Mouse (Mus musculus): ENCODE measurements around the gene Gm10553.
"Not testable (repeated sequence)": the region's sequence is repeated elsewhere in the genome, so short reads cannot be mapped to it uniquely, and the experiment has no call there.

The Gm10553 gene

DNA sequence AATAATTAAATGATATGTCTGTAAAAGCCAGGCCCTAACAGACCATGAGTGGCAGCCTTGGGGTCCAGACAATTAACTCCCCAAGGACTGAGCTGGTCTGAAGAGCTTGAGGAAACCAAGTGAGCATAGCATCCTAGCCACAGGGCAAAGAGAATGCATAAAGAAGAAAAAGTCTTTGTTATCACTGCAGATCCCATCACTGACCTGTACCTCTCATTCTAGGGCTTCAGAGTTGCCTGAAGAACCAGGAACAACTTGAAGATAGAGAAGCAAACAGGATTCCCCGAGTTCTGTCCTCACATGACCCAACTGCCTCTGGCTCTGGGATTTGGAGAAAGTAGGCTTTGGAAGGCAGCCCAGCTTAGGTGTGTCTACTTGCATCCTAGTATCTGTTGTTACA is at the start of gene Gm10553:
Gm10553 (plus strand) TSS at position 301 of the 400 bp plus-strand sequence.
- DNase-seq (ENCODE audit: extremely low read depth, low read depth, low spot score): not testable (repeated sequence)

DNA sequence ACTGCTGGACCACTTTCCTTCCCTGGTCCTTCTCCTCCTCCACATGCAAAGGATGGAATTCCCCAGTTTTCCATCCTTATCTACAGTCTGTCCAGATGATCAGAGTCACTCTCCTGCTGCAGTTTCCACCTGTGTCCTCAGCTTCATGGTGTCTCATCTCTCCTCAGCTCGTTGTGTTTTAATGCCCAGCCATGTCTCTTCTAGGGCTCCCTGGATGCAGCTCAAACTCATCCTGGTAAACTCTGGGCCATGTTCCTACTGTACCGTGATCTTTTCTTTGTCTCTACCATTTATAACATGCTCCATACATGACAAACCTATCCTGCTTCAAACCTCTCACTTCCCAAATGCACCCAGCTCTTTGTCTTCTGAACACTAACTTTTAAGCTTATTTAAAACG is 28.3 kb upstream of the Gm10553 start:
- DNase-seq (ENCODE audit: extremely low read depth, low read depth, low spot score): not testable (repeated sequence)

DNA sequence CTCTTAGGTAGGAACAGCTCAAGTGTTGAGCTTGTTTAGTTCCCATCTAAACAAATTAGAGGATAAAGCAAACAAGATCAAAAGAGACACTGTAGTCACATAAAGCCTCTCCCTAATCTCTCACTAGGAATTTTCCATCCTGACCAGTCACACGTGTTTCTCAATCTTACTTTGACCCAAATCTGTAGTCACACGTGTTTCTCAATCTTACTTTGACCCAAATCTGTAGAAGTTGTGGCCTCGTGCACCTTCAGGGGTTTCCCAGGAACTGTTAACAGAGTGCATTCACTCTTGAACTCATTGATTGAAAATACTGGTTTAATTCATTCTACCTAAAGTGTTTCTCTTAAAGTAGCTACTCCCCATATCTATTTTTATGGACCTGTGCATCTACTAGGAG is 26.9 kb upstream of the Gm10553 start:
- DNase-seq (ENCODE audit: extremely low read depth, low read depth, low spot score): not testable (repeated sequence)

DNA sequence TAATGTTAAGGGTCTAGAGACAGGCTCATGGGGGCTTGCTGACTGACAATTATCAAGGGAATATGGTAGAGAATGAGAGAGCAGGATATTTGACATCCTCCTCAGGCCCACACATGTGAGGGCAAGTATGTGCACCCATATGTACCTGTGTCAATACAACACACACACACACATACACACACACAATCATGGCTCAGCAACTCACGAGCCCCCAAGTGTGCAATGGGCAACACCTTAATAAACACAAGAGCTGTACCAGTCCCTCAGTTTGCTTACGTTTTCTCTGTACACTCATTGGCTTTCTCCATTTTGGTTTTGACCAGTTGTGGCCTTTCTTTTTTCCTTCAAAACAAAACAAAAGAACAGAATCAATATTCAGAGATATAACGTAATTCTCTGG is 15.2 kb upstream of the Gm10553 start:
- not testable (repeated sequence) for DNase-seq (ENCODE audit: extremely low read depth, low read depth, low spot score)

DNA sequence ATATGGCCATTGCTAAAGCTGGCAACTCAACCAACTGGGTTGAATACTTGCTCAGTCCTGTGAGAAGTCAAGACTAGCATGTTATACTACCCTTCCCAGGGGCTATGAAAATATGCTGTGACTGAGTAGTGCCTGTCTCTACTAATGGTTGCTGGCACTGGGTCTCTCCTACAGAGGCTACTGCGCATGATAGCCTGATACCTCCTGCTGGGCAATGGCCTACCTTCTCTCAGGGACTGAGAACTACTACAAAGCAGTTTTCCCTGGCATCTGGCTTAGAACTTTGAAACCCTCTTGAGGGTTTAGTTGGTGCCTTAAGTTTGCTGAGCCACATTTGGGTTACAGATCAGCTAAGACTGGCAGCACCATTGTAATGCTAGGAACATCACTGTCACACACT is 13.8 kb upstream of the Gm10553 start:
- DNase-seq (ENCODE audit: extremely low read depth, low read depth, low spot score): not testable (repeated sequence)

DNA sequence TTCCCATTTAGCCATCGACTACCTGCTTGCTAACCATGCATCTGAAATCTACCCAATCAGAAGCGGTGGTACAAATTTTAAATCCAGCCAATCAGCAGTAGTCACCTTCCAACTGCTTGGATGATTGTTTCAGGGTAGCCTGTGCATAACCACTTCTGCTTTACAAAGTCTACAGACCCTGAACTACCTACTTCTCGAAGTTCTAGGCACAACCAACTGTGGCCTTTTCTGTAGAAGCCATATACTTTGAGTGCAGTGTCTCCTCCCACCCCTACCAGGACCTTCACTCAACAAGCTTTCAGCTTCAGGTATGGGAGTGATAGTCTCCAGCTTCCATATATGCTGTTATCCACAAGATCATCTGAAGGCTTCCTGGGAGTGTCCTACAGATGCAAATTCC is 7.8 kb upstream of the Gm10553 start:
- DNase-seq (ENCODE audit: extremely low read depth, low read depth, low spot score): not testable (repeated sequence)

DNA sequence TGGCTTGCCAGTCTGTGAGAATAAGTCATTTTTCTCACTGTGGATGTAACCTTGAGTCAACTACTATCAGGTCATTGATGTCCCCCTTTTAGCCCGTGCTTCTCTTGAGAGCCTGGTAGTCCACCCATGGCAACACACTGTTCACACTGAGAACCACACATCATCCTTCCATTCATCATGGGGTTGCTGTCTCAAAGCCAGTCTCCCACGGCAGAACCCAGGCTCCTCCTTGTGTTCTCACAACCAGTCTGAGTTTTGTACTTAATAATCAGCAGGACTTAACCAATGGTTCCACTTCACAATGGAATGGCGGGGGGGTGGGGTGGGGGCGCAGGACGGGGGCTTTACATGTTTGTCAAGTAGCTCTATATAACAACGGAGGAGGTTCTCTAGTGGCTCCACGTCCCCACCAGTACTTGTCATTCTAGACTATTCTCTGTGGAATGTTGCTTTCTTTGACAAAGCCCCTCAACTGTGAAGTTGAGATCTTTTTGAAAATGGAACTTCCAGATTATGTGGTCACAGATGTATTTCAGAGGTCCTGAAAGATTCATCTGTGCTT is 6.9 kb upstream of the Gm10553 start:
- not testable (repeated sequence) for DNase-seq (ENCODE audit: extremely low read depth, low read depth, low spot score)

DNA sequence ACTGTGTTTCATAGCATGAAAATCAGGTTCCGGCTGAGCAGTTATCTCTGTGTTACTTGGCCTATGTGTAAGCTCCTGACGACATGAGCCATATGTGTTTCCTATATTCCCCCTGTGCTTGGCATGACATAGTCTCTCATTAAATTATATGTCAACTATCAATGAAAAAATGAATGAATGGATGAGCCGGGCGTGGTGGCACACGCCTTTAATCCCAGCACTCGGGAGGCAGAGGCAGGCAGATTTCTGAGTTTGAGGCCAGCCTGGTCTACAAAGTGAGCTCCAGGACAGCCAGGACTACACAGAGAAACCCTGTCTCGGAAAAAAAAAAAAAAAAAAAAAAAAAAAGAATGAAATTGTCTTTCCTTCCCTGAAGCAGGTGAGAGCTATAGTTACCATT is 883 bp upstream of the Gm10553 start:
- DNase-seq (ENCODE audit: extremely low read depth, low read depth, low spot score): not testable (repeated sequence)

DNA sequence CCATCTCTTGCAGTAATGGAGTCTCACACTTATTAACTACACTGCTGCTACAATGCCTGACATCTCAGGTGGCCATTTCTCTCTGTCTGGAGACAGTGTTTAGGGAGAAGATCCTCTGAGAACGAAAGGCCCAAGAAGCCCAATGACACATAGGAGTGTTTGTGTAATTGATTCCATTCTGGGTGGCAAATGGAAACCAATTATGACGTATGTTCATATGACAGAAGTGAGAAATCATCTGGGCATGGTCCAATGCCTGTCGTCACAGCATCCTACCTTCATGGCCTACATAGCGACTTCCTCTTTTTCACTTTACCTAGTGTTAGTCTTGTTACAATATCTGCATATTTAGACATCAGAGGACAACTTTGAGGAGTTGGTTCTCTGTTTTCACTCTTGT is 1.8 kb downstream of the Gm10553 start:
- DNase-seq (ENCODE audit: extremely low read depth, low read depth, low spot score): not testable (repeated sequence)

DNA sequence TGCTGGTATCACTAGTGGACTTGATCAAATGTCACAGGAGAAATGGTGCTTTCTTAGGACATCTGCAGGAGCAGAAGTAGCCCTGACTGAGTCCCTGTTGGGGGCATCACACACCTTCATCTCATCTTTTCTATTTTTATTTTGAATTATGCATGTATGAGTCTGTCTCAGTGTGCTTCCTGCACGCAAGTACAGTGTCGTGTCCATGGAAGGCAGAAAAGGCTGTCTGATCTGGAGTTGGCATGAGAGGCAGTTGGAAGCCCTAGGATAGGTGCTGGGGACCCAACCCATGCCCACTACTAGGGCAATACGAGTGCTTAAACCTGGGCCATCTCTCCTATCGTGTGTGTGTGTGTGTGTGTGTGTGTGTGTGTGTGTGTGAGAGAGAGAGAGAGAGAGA is 5.4 kb downstream of the Gm10553 start:
- not testable (repeated sequence) for DNase-seq (ENCODE audit: extremely low read depth, low read depth, low spot score)

DNA sequence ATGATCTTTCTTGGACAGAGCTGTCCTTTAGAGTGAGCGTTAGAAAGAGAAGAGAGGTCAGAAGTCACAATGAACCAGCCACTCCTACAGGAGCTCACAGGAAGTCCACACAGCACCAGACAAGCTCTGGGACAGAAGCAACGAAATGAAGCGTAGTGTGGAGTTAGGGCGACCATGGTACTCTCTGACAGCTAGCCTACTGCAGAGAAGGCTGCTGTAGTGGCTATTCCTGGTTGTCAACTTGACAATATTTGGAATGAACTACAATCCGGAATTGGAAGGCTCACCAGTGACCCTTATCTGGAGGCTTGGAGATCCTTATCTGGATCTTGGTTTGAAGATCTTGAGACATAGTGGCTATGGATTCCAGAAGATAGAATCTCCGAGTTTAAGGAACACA is 6.0 kb downstream of the Gm10553 start:
- not testable (repeated sequence) for DNase-seq (ENCODE audit: extremely low read depth, low read depth, low spot score)

DNA sequence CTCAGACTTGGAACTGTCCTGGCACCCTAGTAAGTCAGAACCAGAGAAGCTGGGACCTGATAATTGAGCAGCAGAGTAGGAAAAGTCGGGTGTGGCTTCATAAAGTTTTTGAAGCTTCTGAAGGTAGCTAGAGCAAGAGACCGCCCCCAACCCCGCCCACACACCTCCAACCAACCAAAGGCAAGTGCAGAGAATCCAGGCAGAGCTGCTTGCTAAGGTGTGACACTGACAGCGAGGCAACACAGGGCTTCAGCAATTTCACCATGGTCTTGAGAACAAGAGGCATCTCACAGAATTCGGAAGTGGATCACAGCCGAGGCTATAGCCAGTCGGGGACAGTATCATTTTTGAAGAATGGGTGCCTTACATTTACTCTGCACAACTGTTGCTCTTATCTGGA is 9.8 kb downstream of the Gm10553 start, which contains the start of gene A530032D15Rik:
A530032D15Rik (minus strand) TSS at position 101 of the 400 bp plus-strand sequence.
- not testable (repeated sequence) for DNase-seq (ENCODE audit: extremely low read depth, low read depth, low spot score)

DNA sequence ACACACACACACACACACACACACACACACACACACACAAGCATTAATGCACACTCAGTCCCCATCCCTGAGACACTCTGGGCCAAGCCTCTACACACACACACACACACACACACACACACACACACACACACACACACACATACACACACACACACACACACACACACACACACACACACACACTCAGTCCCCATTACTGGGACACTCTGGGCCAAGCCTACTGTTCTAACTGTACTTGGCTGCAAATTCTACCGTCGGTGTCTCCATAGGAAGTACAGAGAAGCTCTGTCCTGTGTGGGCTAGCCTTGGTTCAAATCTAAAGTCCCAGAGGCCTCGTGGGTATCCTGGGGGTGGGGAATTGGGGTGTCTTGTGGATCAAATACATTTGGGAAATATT is 10.9 kb downstream of the Gm10553 start:
- not testable (repeated sequence) for DNase-seq (ENCODE audit: extremely low read depth, low read depth, low spot score)

DNA sequence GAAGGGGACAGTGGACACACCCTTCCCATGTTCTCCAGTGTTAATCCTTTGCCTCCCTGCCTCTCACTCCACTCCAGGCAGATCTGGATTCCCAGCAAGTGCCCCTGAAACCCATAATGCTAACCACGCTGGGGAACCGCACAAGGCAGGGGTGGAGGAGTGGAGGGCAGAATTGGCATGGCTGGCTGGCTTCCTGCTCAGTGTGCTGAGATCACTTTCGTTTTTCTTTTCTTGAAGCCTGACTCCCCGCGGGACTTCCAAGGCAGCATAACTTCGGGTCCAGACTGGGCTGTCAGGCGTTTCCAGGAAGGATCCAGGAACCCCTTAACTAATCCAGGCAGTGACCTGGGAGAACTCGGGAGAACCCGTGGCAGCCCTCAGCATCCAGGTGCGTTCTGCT is 11.6 kb downstream of the Gm10553 start:
- not testable (repeated sequence) for DNase-seq (ENCODE audit: extremely low read depth, low read depth, low spot score)

DNA sequence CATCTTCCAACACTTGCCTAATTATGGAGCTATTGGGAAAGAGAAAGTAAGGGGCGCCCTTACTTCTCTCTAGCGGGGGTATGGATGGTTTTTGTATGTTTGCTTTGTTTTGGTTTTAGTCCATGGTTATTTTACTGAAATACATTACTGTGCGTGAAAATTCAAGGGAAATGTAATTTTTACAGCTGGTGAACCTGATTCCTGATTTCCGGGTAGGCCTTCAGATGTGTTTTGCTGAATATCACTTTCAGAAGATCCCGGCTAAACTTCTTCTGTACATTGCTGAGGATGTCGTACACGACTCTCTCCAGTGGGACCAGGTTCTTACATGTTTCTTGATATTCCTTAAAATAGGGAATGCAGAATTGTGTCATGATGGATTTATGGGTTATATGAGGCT is 12.3 kb downstream of the Gm10553 start:
- not testable (repeated sequence) for DNase-seq (ENCODE audit: extremely low read depth, low read depth, low spot score)

DNA sequence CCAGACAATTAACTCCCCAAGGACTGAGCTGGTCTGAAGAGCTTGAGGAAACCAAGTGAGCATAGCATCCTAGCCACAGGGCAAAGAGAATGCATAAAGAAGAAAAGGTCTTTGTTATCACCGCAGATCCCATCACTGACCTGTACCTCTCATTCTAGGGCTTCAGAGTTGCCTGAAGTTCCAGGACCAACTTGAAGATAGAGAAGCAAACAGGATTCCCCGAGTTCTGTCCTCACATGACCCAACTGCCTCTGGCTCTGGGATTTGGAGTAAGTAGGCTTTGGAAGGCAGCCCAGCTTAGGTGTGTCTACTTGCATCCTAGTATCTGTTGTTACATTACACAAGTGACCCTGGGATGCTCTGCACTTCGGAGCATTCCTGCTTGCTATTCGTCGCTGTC is 12.9 kb downstream of the Gm10553 start:
- not testable (repeated sequence) for DNase-seq (ENCODE audit: extremely low read depth, low read depth, low spot score)

DNA sequence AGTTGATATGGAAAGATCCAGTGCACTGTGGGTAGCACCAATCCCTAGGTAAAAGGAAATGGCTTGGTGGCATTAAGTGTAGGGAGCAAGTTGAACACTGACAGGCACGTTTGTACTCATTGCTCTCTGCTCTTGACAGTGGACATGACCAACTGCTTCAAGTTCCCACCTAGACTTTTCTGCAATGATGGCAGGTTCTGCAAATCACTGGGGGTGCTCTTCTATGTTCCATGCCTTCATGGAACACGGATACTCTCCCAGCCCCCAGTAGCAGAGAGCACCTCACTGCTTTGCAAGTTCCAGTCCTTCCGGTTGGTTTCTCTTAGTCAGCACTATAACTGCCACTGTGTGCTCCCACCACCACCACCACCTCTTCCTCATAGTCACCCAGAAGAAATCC is 14.1 kb downstream of the Gm10553 start:
- DNase-seq (ENCODE audit: extremely low read depth, low read depth, low spot score): not testable (repeated sequence)

DNA sequence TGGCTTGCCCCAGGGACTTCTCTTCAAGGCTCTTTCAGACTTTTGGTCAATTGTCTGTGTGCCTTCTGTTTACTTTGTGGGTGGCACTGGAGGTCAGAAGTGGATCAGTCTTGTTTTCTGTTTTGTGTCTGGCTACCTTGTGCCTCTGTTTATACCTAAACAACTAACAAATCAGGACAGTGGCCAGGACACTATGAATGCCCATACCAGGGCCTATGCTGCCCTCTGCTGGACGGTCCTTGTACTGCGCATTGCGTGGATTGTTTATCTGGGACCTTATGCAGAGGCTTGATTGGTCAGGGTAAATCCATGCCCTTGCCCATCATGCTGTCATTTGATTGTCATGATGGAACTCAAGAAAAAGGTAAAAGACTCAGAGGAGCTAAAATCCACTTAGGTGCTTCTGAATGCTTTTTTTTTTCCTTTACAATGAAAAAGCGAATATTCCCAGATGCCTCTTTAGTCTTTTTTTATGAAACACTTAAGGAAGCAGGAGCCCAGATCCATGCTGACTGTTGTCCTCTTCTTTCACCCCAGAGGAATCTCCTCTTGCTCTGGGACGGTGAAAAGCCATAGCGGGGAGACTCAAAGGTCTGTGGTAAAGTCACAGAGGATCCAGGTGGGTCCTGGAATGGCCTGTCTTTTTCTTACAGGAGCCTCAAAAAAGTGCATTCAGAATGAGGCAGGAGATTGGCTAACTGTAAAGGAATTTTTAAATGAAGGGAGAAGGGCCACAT is 14.9 kb downstream of the Gm10553 start:
- DNase-seq (ENCODE audit: extremely low read depth, low read depth, low spot score): not testable (repeated sequence)

DNA sequence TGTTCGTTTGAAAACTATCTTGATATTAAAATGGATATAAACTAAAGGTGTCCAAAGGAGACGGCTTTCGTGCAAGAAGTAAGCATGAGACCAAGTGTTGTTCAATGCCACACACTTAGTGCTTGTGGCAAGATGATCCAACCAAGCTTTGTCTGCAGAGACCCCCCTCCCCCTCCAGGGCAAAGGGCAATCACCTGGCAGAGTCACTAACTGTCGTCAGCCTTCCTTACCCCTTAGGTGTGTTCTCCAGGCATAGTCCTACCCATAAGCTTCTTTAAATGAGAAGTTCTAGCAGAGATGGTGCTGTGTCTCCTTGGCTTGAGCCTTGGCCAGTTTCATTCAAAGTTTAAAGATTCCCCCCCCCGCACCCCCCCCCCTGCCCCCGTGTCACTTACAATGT is 17.6 kb downstream of the Gm10553 start:
- DNase-seq (ENCODE audit: extremely low read depth, low read depth, low spot score): not testable (repeated sequence)

DNA sequence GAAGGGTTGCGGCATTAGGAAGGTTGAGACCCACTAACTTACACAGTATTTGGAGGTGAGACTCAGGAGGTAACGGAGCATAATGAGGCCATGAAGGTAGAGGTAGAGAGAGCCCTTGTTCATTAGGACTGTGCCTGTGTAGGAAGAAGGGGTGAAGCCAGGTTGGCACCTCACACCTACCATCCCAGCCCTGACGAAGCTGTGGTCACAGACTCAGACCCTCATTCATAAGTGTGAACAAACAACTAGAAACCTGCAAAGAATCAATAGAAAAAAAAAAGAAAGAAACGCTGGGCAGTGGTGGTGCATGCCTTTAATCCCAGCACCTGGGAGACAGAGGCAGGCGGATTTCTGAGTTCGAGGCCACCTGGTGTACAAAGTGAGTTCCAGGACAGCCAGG is 18.4 kb downstream of the Gm10553 start:
- not testable (repeated sequence) for DNase-seq (ENCODE audit: extremely low read depth, low read depth, low spot score)

DNA sequence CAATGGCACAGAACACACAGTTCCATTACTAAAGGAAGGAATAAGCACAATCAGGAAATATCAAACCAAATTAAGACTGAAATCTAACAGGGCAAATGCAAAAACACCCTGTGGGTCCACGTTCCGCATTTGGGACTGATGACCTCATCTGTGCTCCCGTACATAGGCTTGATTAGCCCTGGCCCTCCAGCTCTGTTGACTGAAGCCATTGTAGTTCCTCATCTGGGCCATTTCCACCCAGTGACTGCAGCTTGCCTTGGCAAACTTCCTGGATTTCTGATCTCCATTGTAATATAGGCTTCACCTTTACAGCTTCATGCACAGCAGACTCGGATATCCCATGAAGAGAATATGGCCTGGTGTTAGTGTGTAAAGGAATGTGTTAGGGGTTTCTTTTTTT is 21.9 kb downstream of the Gm10553 start:
- not testable (repeated sequence) for DNase-seq (ENCODE audit: extremely low read depth, low read depth, low spot score)

DNA sequence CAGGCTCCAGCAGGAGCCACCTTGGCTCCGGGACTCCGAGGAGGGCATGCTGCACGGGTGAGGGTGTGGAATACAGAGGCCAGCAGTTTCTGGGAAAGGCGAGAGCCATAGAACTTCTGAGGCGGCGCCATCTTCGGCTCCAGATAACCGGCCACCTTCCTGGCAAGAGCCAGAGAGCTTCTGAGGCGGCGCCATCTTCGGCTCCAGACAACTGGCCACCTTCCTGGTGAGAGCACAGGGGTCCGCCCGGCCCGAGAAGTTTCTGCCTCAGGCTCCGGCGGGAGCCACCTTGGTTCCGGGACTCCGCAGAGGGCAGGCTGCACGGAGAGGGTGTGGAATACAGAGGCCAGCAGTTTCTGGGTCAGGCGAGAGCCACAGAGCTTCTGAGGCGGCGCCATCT is 33.7 kb downstream of the Gm10553 start:
- DNase-seq (ENCODE audit: extremely low read depth, low read depth, low spot score): not testable (repeated sequence)
